Mouse (Mus musculus) retina, postnatal 1 day (tissue): ENCODE data around the gene Psme3.

Experiments
- DNase-seq: peaks from one replicate; pipeline ENCODE4 v3.0.0-alpha.2; 2012

Psme3 gene

DNA sequence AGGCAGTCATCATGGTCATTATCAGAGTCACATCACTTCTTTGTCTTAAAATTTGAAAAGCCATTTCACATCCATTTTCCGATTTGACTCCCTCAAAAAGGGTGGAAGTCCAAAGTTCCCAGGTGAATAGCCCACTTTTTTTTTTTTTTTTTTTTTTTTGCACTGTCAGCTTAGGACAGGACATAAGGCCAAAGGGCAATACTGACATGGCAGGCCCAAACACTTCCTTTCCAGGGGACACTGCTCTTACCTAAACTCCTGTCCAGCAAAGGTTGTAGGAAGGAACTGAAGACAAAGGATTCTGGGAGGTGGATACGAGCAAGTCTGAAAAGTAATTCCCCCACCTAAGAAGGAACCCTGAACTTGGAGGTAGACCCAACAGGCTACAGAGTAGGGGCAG lies 39.9 kb downstream of the Psme3 start:
- DNase-seq = no peak

DNA sequence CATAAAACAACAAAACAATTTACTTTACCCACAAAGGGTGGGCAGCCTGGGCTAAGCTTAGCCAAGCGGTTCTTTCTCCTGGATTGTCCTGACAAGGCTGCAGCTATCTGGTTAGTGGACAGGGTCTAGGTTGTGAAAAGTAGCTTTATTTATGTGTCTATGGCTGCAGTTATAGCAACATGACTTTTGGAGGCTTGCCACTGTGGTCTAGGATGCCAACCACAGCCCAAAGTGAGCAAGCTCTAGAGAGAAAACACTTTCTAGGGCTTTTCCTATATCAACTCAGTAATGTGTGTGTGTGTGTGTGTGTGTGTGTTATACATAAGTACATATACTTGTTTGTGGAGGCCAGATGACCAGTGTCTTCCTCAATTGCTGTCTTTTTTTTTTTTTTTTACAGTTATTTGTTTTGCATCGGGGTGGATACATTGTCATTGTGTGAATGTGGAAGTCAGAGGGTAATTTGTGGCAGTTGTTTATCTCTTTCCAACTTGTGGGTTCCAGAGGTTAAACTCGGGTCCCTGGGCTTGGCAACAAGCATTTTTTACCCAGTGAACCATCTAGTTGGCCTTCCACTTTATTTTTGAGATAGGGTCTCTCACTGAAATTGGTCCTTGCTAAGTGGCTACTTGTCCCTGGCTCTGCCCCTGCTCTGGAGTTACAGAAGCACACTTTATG lies 41.6 kb downstream of the Psme3 start:
- no peak for DNase-seq

DNA sequence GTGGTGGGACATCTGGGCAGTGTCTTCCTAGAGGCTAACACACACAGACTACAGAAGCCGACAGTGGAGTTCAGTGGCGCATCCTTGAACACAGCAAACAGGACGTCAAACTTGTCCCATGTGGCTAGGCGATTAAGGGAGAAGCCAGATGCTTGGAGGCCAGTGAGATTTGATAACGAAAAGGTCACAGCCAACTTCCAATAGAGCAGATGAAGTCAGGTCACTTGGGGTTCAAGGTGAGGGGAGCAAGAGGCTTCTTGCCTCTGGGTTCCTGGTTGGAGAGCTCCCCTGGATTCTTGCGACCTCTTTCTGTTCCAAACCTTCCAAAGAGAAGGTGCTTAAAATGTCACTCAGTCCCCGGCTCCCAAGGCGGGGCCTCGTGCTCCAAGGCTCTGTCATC lies 43.8 kb downstream of the Psme3 start:
- DNase-seq = no peak

DNA sequence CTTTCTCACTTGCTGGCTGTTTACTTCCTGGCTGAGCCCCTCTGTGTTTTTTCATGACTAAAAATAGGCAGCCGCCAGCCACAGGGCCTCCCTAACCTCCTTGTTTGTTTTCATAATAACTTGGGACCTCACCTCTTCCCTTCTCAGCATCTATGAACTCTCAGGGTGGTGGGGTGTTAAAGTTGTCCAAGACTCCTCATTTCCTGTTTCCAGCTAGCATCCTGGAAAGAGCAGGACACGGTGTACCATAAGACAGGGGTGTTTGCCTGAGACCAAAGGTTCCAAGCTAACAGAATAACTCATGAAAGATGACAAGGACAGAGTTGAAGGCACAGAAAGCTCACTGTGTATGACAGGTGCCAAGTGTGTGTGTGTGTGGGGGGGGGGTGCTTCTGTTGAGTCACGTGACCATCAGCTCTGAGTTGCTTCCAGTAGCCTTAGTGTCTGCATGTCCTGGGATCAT lies 44.7 kb downstream of the Psme3 start:
- DNase-seq = no peak

DNA sequence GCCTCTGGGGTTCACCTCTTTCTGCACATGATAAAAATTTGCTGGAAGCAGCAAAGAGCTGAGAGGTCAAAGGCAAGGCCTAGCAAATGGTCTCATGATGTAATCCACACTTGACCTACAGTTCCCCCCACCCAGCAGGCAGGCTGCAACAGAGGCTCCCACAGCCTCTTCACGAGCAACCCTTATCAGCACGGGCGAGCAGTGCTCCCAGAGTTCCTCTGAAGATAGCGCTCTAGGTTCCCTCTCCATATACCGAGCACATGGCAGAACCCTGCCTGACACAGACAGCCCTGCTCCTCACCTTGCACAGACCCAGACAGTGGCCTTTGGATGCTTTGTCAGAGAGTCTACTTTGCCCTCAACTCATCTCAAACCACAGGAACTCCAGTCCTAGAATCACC lies 48.5 kb downstream of the Psme3 start:
- no peak for DNase-seq

DNA sequence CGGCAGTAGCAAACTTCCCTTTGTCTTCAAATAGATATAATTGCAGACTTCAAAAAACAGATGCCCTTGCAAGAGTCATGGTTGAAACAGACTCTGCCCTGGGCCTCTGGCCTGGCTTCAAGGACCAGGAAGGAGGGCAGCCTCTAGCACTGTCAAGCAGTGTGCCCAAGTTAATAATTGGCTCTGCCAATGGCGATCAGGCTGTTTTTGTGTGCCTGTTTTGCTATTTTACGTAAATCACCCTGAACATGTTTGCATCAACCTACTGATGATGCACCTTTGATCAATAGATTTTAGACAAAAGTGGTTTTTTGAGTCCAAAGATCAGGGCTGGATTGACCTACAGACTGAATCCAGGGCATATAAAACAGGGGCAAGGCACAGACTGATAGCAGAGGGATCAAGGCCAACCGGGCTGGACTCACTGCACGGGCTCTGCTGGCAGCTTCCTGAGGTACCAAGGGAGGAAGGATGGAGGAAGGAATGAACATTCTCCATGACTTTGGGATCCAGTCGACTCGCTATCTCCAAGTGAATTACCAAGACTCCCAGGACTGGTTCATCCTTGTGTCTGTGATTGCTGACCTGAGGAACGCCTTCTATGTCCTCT lies 51.4 kb downstream of the Psme3 start, which contains the start of gene G6pc:
TSS of gene G6pc (plus strand) at position 236 of the 610 bp plus-strand sequence.
- DNase-seq = no peak

DNA sequence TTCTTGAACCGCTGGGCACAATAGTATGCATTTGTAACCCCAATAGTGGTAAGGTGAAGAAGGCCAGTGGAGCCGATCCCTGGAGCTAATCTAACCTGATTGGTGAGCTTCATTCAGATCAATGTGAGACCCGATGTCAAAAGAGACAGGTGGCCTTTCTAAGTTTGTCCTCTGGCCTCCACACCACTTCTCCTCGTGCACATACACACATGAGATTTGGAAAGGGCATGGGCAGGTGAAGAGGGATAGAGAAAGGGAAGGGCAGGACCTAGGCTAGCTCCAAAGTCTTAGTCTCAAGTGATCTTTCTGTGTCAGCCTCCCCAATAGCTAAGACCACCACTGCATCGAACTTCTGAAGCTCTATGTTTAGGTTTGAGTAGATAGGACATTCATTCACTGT lies 54.1 kb downstream of the Psme3 start:
- no peak for DNase-seq
